Mouse (Mus musculus) liver, embryonic 14.5 days (tissue): ENCODE data around the gene Dmrtb1.

ENCODE experiments used
- CTCF ChIP-seq: IDR thresholded peaks from 2 replicates; pipeline ENCODE4 v1.5.1; 2016; ENCODE audit warnings: antibody characterized with exemption, low read depth, control low read depth
- EP300 ChIP-seq: IDR thresholded peaks from 2 replicates; pipeline ENCODE4 v1.6.1; 2016; ENCODE audit warnings: antibody characterized with exemption, low read depth

- TF ChIP-seq CTCF (no peak), EP300 (no peak)
Measured at GRCm38 (mm10) chr4:107641624-107642023, 42.4 kb downstream of the Dmrtb1 start.
